Mouse (Mus musculus) intestine, embryonic 15.5 days (tissue): ENCODE measurements around the gene Usp35. TPM values are rescaled to one million over a fixed set of nuclear protein-coding genes. Genes with fewer than 3 reads are reported as not detected.

Source experiments
- ATAC-seq: fragments of 200-750 bp; cut with Nextera tagmentation; 2 replicates; pipeline ENCODE4 v1.8.0; 2017; ENCODE audit warnings: moderate TSS enrichment, moderate library complexity
- H3K27ac ChIP-seq: fragments of 300-500 bp; sonication (generic); 2 replicates; pipeline ENCODE4 v1.5.1; 2015; ENCODE audit warnings: mild to moderate bottlenecking, inconsistent platforms
- H3K27me3 ChIP-seq: fragments of 300-500 bp; sonication (generic); replicated peaks from 2 replicates; pipeline ENCODE4 v1.6.1; 2015; ENCODE audit warnings: inconsistent platforms
- H3K36me3 ChIP-seq: fragments of 300-500 bp; sonication (generic); 2 replicates; pipeline ENCODE4 v1.6.1; 2015; ENCODE audit warnings: inconsistent platforms
- H3K4me1 ChIP-seq: fragments of 300-500 bp; sonication (generic); replicated peaks from 2 replicates; pipeline ENCODE4 v1.6.1; 2015; ENCODE audit warnings: inconsistent platforms
- H3K4me2 ChIP-seq: fragments of 300-500 bp; sonication (generic); replicated peaks from 2 replicates; pipeline ENCODE4 v1.6.1; 2015; ENCODE audit warnings: mild to moderate bottlenecking, inconsistent platforms
- H3K4me3 ChIP-seq: fragments of 300-500 bp; sonication (generic); replicated peaks from 2 replicates; pipeline ENCODE4 v1.5.1; 2015; ENCODE audit warnings: inconsistent platforms
- H3K9ac ChIP-seq: fragments of 300-500 bp; sonication (generic); 2 replicates; pipeline ENCODE4 v1.6.1; 2015; ENCODE audit warnings: inconsistent platforms
- H3K9me3 ChIP-seq: fragments of 300-500 bp; sonication (generic); 2 replicates; pipeline ENCODE4 v1.6.1; 2016; ENCODE audit warnings: inconsistent platforms
- WGBS: fragments of 180-500 bp; shearing (Covaris S2); methylation state at CpG from one replicate; pipeline ENCODE4 v1.1.7; 2015; 5-methylcytosine and 5-hydroxymethylcytosine counted together
- polyA plus RNA-seq: library from polyadenylated mRNA; unstranded; fragments of >200 nt; fragmentation: Nextera tagmentation; extraction: Ambion mirVana; gene quantifications from 2 replicates; pipeline ENCODE4 v1.2.1, GENCODE M21; 2015

Usp35 gene
- polyA plus RNA-seq, result 1.1 and 1.2 TPM in 2 replicates

GRCm38 (mm10) chr7:97331726-97332666, at the start of gene Usp35, which contains the start of gene Kctd21:
Gene Usp35, minus strand, starts transcription at chr7:97332020.
Gene Kctd21, plus strand, starts transcription at chr7:97332327.
- ATAC-seq, result peak; percentile 99
- Histone ChIP-seq H3K4me3 (peak within 1 kb of the TSS; percentile 88), H3K9ac (peak within 1 kb of the TSS; percentile 69), H3K9me3 (no peaks in the 10 kb centered on the region), H3K4me2 (peak within 1 kb of the TSS; percentile 68), H3K4me1 (peaks cover 20% of the 10 kb centered on the region), H3K27me3 (no peaks in the 10 kb centered on the region), H3K27ac (no peak within 1 kb of the TSS), H3K36me3 (no peaks in the 10 kb centered on the region)
- under 1% methylated on average over 67 of the region's 68 CpGs for WGBS

- ATAC-seq, result no peak
- H3K4me3 ChIP-seq, result no peak overlapping the region
- WGBS, result 89% methylated on average over 5 of the region's 5 CpGs
- no peaks in the 10 kb centered on the region for H3K9me3 ChIP-seq
- peaks cover 44% of the 10 kb centered on the region for H3K36me3 ChIP-seq
- H3K4me2 ChIP-seq, result no peak overlapping the region
- no peak overlapping the region for H3K9ac ChIP-seq
- no peaks in the 10 kb centered on the region for H3K27me3 ChIP-seq
- H3K4me1 ChIP-seq, result no peaks in the 10 kb centered on the region
- H3K27ac ChIP-seq, result no peak overlapping the region
Observed at GRCm38 (mm10) chr7:97380500-97381123, 48.8 kb upstream of the Usp35 start.

- no peaks in the 10 kb centered on the region for H3K9me3 ChIP-seq
- H3K4me3 ChIP-seq, result no peak overlapping the region
- peaks cover 46% of the 10 kb centered on the region for H3K36me3 ChIP-seq
- no peak for ATAC-seq
- WGBS, result 89% methylated on average over 5 of the region's 5 CpGs
- H3K4me1 ChIP-seq, result no peaks in the 10 kb centered on the region
- H3K27ac ChIP-seq, result no peak overlapping the region
- H3K27me3 ChIP-seq, result no peaks in the 10 kb centered on the region
- H3K4me2 ChIP-seq, result no peak overlapping the region
- no peak overlapping the region for H3K9ac ChIP-seq
Observed at GRCm38 (mm10) chr7:97379304-97379703, 47.5 kb upstream of the Usp35 start.

GRCm38 (mm10) chr7:97375906-97376305, 44.1 kb upstream of the Usp35 start:
- no peak overlapping the region for H3K27ac ChIP-seq
- H3K9me3 ChIP-seq, result no peaks in the 10 kb centered on the region
- peaks cover 2% of the 10 kb centered on the region; the same call in 1 of the 2 replicates for H3K4me1 ChIP-seq
- no peak for ATAC-seq
- no peak overlapping the region for H3K4me3 ChIP-seq
- 90% methylated on average over 2 of the region's 2 CpGs for WGBS
- no peak overlapping the region for H3K4me2 ChIP-seq
- no peaks in the 10 kb centered on the region for H3K27me3 ChIP-seq
- peaks cover 27% of the 10 kb centered on the region for H3K36me3 ChIP-seq
- H3K9ac ChIP-seq, result no peak overlapping the region

GRCm38 (mm10) chr7:97375101-97375500, 43.3 kb upstream of the Usp35 start:
- H3K4me3 ChIP-seq, result no peak overlapping the region
- H3K9ac ChIP-seq, result no peak overlapping the region
- H3K27ac ChIP-seq, result no peak overlapping the region
- no peak overlapping the region for H3K4me2 ChIP-seq
- WGBS, result 95% methylated on average over 9 of the region's 9 CpGs
- ATAC-seq, result no peak
- peaks cover 4% of the 10 kb centered on the region; the same call in 1 of the 2 replicates for H3K4me1 ChIP-seq
- no peaks in the 10 kb centered on the region for H3K27me3 ChIP-seq
- no peaks in the 10 kb centered on the region for H3K9me3 ChIP-seq
- peaks cover 23% of the 10 kb centered on the region for H3K36me3 ChIP-seq

GRCm38 (mm10) chr7:97365887-97366286, 34.1 kb upstream of the Usp35 start:
- 82% methylated on average over 1 of the region's 1 CpGs for WGBS
- no peaks in the 10 kb centered on the region for H3K27me3 ChIP-seq
- H3K4me3 ChIP-seq, result no peak overlapping the region
- H3K4me2 ChIP-seq, result no peak overlapping the region
- no peaks in the 10 kb centered on the region for H3K36me3 ChIP-seq
- no peak for ATAC-seq
- H3K9me3 ChIP-seq, result no peaks in the 10 kb centered on the region
- H3K9ac ChIP-seq, result no peak overlapping the region
- H3K27ac ChIP-seq, result no peak overlapping the region
- peaks cover 2% of the 10 kb centered on the region; the same call in 1 of the 2 replicates for H3K4me1 ChIP-seq

- no peak overlapping the region for H3K9ac ChIP-seq
- no peak for ATAC-seq
- no peak overlapping the region for H3K4me3 ChIP-seq
- no peak overlapping the region for H3K4me2 ChIP-seq
- no peaks in the 10 kb centered on the region for H3K4me1 ChIP-seq
- WGBS, result 38% methylated on average over 4 of the region's 4 CpGs
- no peaks in the 10 kb centered on the region for H3K36me3 ChIP-seq
- no peak overlapping the region for H3K27ac ChIP-seq
- H3K9me3 ChIP-seq, result no peaks in the 10 kb centered on the region
- H3K27me3 ChIP-seq, result no peaks in the 10 kb centered on the region
Observed at GRCm38 (mm10) chr7:97361467-97361866, 29.6 kb upstream of the Usp35 start.

- no peaks in the 10 kb centered on the region for H3K36me3 ChIP-seq
- no peak for ATAC-seq
- H3K27ac ChIP-seq, result no peak overlapping the region
- H3K9me3 ChIP-seq, result no peaks in the 10 kb centered on the region
- no peaks in the 10 kb centered on the region for H3K4me1 ChIP-seq
- no peak overlapping the region for H3K4me3 ChIP-seq
- WGBS, result 58% methylated on average over 3 of the region's 3 CpGs
- H3K4me2 ChIP-seq, result no peak overlapping the region
- H3K9ac ChIP-seq, result no peak overlapping the region
- no peaks in the 10 kb centered on the region for H3K27me3 ChIP-seq
Observed at GRCm38 (mm10) chr7:97360955-97361354, 29.1 kb upstream of the Usp35 start.

GRCm38 (mm10) chr7:97360166-97360565, 28.3 kb upstream of the Usp35 start:
- Histone ChIP-seq H3K4me3 (no peak overlapping the region), H3K4me1 (0 out of 2 replicates have a peak, but pooled peaks cover 4% of the 10 kb centered on the region), H3K4me2 (no peak overlapping the region), H3K36me3 (no peaks in the 10 kb centered on the region), H3K9ac (no peak overlapping the region), H3K9me3 (no peaks in the 10 kb centered on the region), H3K27ac (no peak overlapping the region), H3K27me3 (no peaks in the 10 kb centered on the region)
- no peak for ATAC-seq
- WGBS, result 71% methylated on average over 5 of the region's 5 CpGs

GRCm38 (mm10) chr7:97358347-97358746, 26.5 kb upstream of the Usp35 start:
- H3K4me3 ChIP-seq, result no peak overlapping the region
- H3K36me3 ChIP-seq, result no peaks in the 10 kb centered on the region
- H3K4me1 ChIP-seq, result 0 out of 2 replicates have a peak, but pooled peaks cover 6% of the 10 kb centered on the region
- no peak overlapping the region for H3K4me2 ChIP-seq
- H3K27ac ChIP-seq, result no peak overlapping the region
- no peak for ATAC-seq
- no peak overlapping the region for H3K9ac ChIP-seq
- no peaks in the 10 kb centered on the region for H3K9me3 ChIP-seq
- H3K27me3 ChIP-seq, result no peaks in the 10 kb centered on the region
- 86% methylated on average over 4 of the region's 4 CpGs for WGBS

GRCm38 (mm10) chr7:97357840-97358239, 26.0 kb upstream of the Usp35 start:
- Histone ChIP-seq H3K9me3 (no peaks in the 10 kb centered on the region), H3K9ac (no peak overlapping the region), H3K4me3 (no peak overlapping the region), H3K36me3 (no peaks in the 10 kb centered on the region), H3K4me2 (no peak overlapping the region), H3K27ac (no peak overlapping the region), H3K27me3 (no peaks in the 10 kb centered on the region), H3K4me1 (0 out of 2 replicates have a peak, but pooled peaks cover 6% of the 10 kb centered on the region)
- no peak for ATAC-seq
- WGBS, result 76% methylated on average over 3 of the region's 3 CpGs

GRCm38 (mm10) chr7:97356875-97357276, 25.1 kb upstream of the Usp35 start:
- WGBS, result 78% methylated on average over 5 of the region's 5 CpGs
- H3K4me2 ChIP-seq, result no peak overlapping the region
- no peak for ATAC-seq
- H3K36me3 ChIP-seq, result no peaks in the 10 kb centered on the region
- no peak overlapping the region for H3K27ac ChIP-seq
- no peaks in the 10 kb centered on the region for H3K27me3 ChIP-seq
- H3K9me3 ChIP-seq, result no peaks in the 10 kb centered on the region
- H3K4me1 ChIP-seq, result 0 out of 2 replicates have a peak, but pooled peaks cover 6% of the 10 kb centered on the region
- no peak overlapping the region for H3K4me3 ChIP-seq
- no peak overlapping the region for H3K9ac ChIP-seq
